Mouse (Mus musculus) adrenal gland, postnatal 14 days (tissue): ENCODE data around the gene Tsen2. TPM values are rescaled to one million over a fixed set of nuclear protein-coding genes. Genes with fewer than 3 reads are reported as not detected.

Source experiments
- DNase-seq: peaks from one replicate; pipeline ENCODE4 v3.0.0; 2021; ENCODE audit warnings: mixed read lengths
- total RNA-seq: library from RNA; stranded (reverse); gene quantifications from 2 replicates; pipeline ENCODE4 v1.2.3, GENCODE M21; 2021

Gene Tsen2
- total RNA-seq, 1 experiment from 2014 or later: 10.6 TPM

DNA sequence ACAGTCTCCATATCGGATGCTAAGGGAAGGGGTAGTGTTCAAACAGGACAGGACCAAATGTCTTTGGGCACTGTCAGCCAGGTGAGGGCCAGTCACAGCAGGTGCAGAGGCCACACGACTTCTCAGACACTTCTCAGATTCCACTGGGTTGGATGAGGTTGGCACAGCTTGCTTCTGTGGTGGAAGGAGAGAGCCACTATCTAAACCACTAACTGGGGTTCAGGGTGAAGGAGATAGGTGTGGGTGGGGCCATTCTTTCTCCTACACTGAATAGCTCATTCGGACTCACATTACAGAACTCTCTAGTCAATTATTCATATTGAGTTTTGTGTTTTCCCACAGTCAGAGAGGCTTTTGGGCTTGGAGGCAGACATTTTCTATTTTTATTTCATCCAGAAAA is 51.2 kb downstream of the Tsen2 start:
- no peak for DNase-seq

DNA sequence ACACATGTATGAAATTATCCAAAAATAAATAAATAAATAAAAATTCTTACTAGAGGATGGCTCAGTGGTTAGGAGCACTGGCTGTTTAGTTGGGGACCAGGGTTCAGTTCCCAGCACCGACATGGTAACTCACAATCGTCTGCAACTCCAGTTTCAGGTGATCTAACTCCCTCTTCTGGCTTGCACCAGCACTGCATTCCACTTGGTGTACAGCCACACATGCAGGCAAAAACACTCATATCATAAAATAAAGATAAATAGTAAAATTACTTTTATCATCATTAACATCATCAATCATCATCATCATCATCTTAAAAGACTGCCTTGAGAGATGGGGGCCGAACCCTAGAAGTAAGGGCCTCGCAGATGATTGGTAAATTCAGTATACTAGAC is 56.9 kb downstream of the Tsen2 start:
- DNase-seq: peak; percentile 19

DNA sequence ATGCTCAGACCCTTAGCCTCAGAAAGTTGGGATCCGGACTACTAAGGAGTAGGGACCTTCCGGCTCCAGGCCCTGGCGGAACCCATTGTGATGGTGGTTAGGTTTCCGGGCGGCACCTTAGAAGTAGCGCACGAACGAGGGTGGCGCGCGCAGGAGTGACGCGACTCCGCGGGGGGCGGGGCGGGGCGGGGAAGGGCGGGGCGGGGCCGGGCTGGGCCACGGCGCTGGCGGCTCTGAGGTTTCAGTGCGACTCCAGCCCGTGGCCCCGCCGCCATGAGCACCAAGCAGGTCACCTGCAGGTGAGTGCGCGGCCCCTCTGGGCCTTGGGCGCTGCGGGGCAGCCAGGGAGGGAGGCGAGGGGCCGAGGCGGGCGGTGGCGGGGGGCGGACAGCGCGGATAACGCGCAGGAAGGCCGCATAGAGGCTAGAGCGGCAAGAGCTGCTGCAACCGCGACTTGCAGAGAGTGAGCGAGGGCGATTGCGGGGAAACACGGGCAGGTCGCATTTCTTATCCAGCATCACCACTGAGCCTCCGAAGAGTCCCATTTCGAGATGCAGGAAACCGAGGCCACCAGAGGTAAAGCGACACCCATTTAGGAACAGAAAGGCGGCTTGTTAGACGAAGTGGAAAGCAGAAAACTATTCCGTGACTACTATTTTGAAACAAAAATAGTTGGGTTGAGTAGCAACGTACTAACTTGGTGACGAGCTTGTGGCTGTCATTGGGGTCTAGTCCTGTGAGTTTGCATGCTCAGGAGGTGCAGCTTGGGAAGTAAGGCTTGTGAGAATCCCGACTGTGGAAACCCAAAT is 57.5 kb downstream of the Tsen2 start, which contains the start of gene Mkrn2:
TSS of gene Mkrn2 (plus strand) at position 188 of the 809 bp plus-strand sequence.
- peak; percentile 94 for DNase-seq

DNA sequence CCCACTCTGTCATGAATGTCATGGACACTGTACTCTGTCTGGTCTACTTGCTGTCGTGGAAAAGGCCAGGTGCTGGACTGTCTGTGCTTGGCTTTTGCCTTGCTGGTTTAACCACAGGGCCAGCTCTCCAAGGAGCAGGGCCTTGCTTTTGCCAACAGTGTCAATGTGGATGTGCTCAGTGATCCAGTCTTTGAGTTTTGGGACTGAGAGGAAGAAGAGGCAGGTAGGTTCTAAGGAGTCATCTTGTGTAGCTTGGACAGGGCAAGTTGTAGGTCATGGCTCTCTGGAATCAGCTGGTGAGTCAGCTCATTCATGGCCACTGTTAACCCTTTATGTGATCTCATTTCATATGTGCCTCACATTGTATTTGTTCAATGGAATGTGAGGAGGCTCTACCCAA is 62.0 kb downstream of the Tsen2 start:
- DNase-seq: peak; percentile 25

DNA sequence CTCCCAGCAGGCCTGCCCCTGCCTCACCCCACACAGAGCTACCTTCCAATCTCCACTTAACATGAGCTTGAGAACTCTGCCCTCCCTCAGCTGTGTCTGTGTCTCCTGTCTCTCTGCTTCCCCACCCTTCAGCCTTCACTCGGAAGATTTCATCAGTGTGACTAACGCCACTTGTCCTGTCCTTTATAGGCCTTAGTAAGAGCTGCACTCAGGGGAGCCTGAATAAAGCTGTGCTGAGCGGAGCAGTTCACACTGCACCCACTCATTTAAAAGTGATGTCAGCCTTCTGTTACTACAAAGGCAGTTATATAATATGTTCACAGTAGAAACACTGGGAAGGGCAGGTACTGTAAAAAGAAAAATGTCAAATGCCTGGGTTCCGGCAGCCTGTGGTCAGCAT is 63.0 kb downstream of the Tsen2 start:
- peak; percentile 60 for DNase-seq

DNA sequence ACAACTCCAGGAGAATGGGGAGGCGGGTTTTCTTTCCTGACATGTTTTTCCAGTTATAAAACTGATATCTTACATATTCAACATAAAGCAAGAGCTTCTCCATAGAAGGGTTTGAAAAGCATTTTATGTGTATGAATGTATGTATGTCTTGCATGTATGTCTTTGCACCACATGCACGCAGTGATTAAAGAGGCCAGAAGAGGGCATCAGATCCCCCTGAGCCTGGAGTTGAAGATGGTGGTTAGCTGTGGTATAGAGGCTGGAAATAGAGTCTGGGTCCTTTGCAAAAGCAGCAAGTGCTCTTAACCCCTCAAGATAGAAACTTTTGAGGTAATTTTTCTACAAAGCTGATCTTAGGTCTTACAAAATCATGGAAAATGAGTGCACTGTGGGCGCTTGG is 64.7 kb downstream of the Tsen2 start:
- peak; percentile 33 for DNase-seq

DNA sequence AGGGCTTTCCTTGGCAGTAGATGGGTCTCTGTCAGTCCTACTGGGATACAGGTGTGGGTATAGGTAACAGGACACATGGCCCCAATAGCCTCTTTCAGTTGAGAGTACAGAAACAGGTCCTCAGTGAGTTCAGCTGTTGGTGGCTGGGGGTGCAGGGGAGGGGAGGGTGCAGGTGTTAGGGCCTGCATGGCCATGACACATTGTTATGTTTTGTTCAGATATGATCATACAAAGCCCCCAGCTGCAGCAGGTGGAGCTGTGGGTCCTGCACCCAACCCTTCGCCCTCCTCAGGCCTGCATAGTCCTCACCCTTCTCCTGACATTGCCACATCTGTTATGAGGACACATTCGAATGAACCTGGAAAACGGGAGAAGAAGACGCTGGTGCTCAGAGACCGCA is 65.8 kb downstream of the Tsen2 start:
- no peak for DNase-seq

DNA sequence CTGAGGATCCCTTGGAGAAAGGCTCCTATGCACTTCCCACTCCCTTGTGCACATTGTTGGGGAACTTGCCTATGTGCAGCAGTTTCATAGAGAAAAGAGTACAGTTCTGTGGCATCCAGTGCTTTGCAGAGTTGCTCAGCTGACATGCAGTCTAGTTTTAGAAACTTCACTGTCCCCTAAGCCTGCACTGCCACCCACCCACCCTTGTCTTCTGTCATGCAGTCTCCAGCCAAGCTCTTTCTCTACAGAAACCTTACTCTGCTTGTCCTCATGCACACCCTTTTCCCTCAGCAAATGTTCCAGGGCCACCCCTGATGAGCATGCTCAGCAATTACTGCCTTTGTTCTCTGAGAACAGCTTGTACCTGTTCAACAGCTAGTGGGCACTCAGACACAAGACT is 69.3 kb downstream of the Tsen2 start:
- no peak for DNase-seq

DNA sequence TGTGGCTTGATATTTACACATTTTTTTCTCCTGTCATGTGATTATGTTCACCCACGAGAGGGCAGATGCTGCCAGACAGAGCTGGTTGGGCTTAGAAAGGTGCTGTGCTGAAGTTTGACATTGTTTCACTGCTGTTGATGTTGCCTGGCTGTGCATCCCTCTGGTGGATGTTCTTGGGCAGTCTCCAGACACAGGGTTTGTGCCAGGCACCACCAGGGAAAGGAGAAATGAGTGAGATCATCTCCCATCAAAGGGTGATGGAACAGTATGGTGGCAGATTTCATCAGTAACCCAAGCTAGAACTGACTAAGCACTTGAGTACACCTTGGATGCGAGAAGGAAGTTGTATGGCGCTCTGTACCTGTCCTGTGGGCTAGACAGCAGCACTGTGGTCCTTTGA is 71.5 kb downstream of the Tsen2 start:
- DNase-seq: no peak

DNA sequence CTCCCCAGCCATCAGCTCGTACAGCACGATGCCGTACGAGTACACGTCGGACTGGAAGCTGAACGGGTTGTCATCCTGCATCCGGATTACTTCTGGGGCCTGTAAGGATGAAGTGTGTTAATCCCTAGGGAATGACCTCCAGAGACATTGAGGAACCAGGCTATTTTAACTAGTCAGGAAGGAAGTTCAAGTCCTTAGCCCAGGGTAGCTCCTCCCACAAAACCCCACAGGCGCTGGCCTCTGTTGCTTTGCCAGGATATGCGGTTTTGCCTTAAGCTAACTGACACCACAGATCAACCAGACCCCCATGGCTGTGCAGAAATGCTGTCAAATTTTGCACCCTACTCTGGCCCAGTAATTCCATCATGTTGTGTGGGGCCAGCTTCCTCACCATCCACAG is 75.4 kb downstream of the Tsen2 start:
- DNase-seq: peak; percentile 19

DNA sequence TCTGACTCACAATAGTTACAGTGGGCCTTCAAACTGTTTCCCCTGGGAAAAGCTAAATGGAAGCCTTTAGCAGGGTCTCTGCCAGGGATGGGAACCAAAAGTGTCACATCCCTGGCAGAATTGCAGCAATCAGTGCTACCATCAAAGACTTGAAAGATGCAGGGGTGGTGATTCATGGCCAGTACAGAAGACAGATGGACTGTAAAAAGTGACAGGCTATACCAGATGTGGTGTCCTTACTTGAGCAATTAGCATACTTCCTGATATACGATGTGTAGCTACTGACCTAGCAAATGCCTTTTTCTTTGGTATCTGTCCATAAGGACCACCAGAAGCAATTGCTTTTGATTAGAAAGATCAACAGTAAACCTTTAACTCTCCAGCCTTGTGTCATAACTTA is 76.5 kb downstream of the Tsen2 start:
- DNase-seq: no peak

DNA sequence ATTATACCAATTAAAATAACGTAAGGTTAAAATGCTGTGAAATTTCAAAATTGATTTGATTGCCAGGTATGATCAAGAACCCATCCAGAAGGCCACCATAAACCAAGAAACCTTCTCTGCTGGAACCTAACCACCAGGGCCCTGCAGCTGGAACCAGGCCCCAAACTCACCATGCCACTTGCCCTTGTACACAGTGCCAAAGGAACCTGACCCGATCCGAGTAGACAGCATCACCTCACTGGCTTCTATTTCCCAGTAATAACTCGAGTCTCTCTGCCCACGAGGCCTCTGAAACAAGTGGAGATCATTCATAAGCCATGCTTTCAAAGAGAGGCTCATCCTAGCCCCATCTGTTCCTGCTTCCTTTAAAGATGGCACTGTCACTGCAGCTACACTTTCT is 81.7 kb downstream of the Tsen2 start:
- DNase-seq: no peak

Other genes with a start within 250 kb of the Tsen2 start
- gene Pparg, start 183.7 kb upstream of the Tsen2 start, total RNA-seq: 129 and 133 TPM in 2 replicates
- 0.15 TPM in 1 of 2 replicates, not detected in the other for gene Mkrn2os, start 47.9 kb downstream of the Tsen2 start, total RNA-seq
- gene Mkrn2, start 57.2 kb downstream of the Tsen2 start, total RNA-seq: 36.2 and 36.6 TPM in 2 replicates
- 97.4 and 101 TPM in 2 replicates for gene Raf1, start 132.0 kb downstream of the Tsen2 start, total RNA-seq
- gene Tmem40, start 217.7 kb downstream of the Tsen2 start, total RNA-seq: 0.37 and 0.49 TPM in 2 replicates
- gene Cand2, start 229.9 kb downstream of the Tsen2 start, total RNA-seq: 8.7 and 9.1 TPM in 2 replicates